Mouse (Mus musculus) liver, embryonic 12.5 days (tissue): ENCODE measurements at regions not wholly inside any gene's neighbourhood (a gene's known extent, or its start where the extent isn't known, plus 50 kb on each side); places are given as distances from the start of the nearest gene placed in this dataset.

ENCODE experiments used
- ATAC-seq: fragments of 200-750 bp; cut with Nextera tagmentation; 2 replicates; pipeline ENCODE4 v1.8.0; 2017; ENCODE audit warnings: moderate number of reproducible peaks, mild to moderate bottlenecking, moderate library complexity
- H3K27ac ChIP-seq: fragments of 300-500 bp; sonication (generic); 2 replicates; pipeline ENCODE4 v1.5.1; 2016; ENCODE audit warnings: mild to moderate bottlenecking
- H3K27me3 ChIP-seq: fragments of 300-500 bp; sonication (generic); replicated peaks from 2 replicates; pipeline ENCODE4 v1.6.1; 2016; ENCODE audit warnings: mild to moderate bottlenecking, moderate library complexity
- H3K36me3 ChIP-seq: fragments of 300-500 bp; sonication (generic); 2 replicates; pipeline ENCODE4 v1.6.1; 2016; ENCODE audit warnings: mild to moderate bottlenecking, moderate library complexity
- H3K4me1 ChIP-seq: fragments of 300-500 bp; sonication (generic); 2 replicates; pipeline ENCODE4 v1.6.1; 2016
- H3K4me2 ChIP-seq: fragments of 300-500 bp; sonication (generic); 2 replicates; pipeline ENCODE4 v1.6.1; 2016; ENCODE audit warnings: mild to moderate bottlenecking, moderate library complexity
- H3K4me3 ChIP-seq: fragments of 300-500 bp; sonication (generic); 2 replicates; pipeline ENCODE4 v1.5.1; 2016; ENCODE audit warnings: mild to moderate bottlenecking, moderate library complexity
- H3K9ac ChIP-seq: fragments of 300-500 bp; sonication (generic); 2 replicates; pipeline ENCODE4 v1.6.1; 2016; ENCODE audit warnings: mild to moderate bottlenecking, moderate library complexity
- H3K9me3 ChIP-seq: fragments of 300-500 bp; sonication (generic); replicated peaks from 2 replicates; pipeline ENCODE4 v1.6.1; 2016; ENCODE audit warnings: mild to moderate bottlenecking, moderate library complexity
- WGBS: fragments of 180-500 bp; shearing (Covaris S2); methylation state at CpG from one replicate; pipeline ENCODE4 v1.1.7; 2016; ENCODE audit not compliant: insufficient replicate concordance; 5-methylcytosine and 5-hydroxymethylcytosine counted together

- Histone ChIP-seq H3K4me3 (no peak overlapping the region), H3K4me1 (no peaks in the 10 kb centered on the region), H3K27ac (no peak overlapping the region), H3K9ac (no peak overlapping the region), H3K9me3 (0 out of 2 replicates have a peak, but pooled peaks cover 8% of the 10 kb centered on the region), H3K4me2 (no peak overlapping the region), H3K36me3 (no peaks in the 10 kb centered on the region), H3K27me3 (no peaks in the 10 kb centered on the region)
- 71% methylated on average over 9 of the region's 9 CpGs for WGBS
- no peak for ATAC-seq
Observed at GRCm38 (mm10) chr5:77888534-77888933, 480.7 kb upstream of the Igfbp7 start.

- Histone ChIP-seq H3K27ac (no peak overlapping the region), H3K4me3 (no peak overlapping the region), H3K4me2 (no peak overlapping the region), H3K9ac (no peak overlapping the region), H3K9me3 (no peaks in the 10 kb centered on the region), H3K27me3 (no peaks in the 10 kb centered on the region), H3K4me1 (no peaks in the 10 kb centered on the region), H3K36me3 (no peaks in the 10 kb centered on the region)
- 60% methylated on average over 5 of the region's 5 CpGs for WGBS
- ATAC-seq: no peak
Observed at GRCm38 (mm10) chr5:77871403-77871802, 463.6 kb upstream of the Igfbp7 start.

- no peak overlapping the region for H3K4me3 ChIP-seq
- 66% methylated on average over 7 of the region's 7 CpGs for WGBS
Observed at GRCm38 (mm10) chr5:77865342-77865741, 457.5 kb upstream of the Igfbp7 start.

GRCm38 (mm10) chr5:77855191-77855590, 447.4 kb upstream of the Igfbp7 start:
- 67% methylated on average over 6 of the region's 6 CpGs for WGBS
- Histone ChIP-seq H3K9me3 (0 out of 2 replicates have a peak, but pooled peaks cover 11% of the 10 kb centered on the region), H3K4me2 (no peak overlapping the region), H3K4me3 (no peak overlapping the region), H3K27ac (no peak overlapping the region), H3K4me1 (no peaks in the 10 kb centered on the region), H3K36me3 (no peaks in the 10 kb centered on the region), H3K9ac (no peak overlapping the region), H3K27me3 (no peaks in the 10 kb centered on the region)
- no peak for ATAC-seq

More at GRCm38 (mm10) chr5:77865342-77865741, 457.5 kb upstream of the Igfbp7 start:
- no peak for ATAC-seq
- Histone ChIP-seq H3K27ac (no peak overlapping the region), H3K9ac (no peak overlapping the region), H3K4me2 (no peak overlapping the region), H3K9me3 (0 out of 2 replicates have a peak, but pooled peaks cover 3% of the 10 kb centered on the region), H3K4me1 (no peaks in the 10 kb centered on the region), H3K27me3 (no peaks in the 10 kb centered on the region), H3K36me3 (no peaks in the 10 kb centered on the region)

GRCm38 (mm10) chr5:77853999-77854784, 446.4 kb upstream of the Igfbp7 start:
- Histone ChIP-seq H3K9me3 (0 out of 2 replicates have a peak, but pooled peaks cover 14% of the 10 kb centered on the region), H3K9ac (no peak overlapping the region), H3K4me1 (no peaks in the 10 kb centered on the region), H3K4me3 (no peak overlapping the region), H3K27me3 (no peaks in the 10 kb centered on the region), H3K36me3 (no peaks in the 10 kb centered on the region), H3K27ac (no peak overlapping the region), H3K4me2 (no peak overlapping the region)
- ATAC-seq: no peak
- 75% methylated on average over 12 of the region's 12 CpGs for WGBS

GRCm38 (mm10) chr5:77851645-77852044, 443.8 kb upstream of the Igfbp7 start:
- no peak overlapping the region for H3K4me3 ChIP-seq
- no peak overlapping the region for H3K27ac ChIP-seq
- WGBS: 68% methylated on average over 3 of the region's 3 CpGs
- H3K4me2 ChIP-seq: no peak overlapping the region
- no peaks in the 10 kb centered on the region for H3K4me1 ChIP-seq
- ATAC-seq: no peak
- 0 out of 2 replicates have a peak, but pooled peaks cover 14% of the 10 kb centered on the region for H3K9me3 ChIP-seq
- H3K9ac ChIP-seq: no peak overlapping the region
- H3K27me3 ChIP-seq: no peaks in the 10 kb centered on the region
- no peaks in the 10 kb centered on the region for H3K36me3 ChIP-seq

- ATAC-seq: no peak
- Histone ChIP-seq H3K36me3 (no peaks in the 10 kb centered on the region), H3K9ac (no peak overlapping the region), H3K27ac (no peak overlapping the region), H3K4me3 (no peak overlapping the region), H3K27me3 (no peaks in the 10 kb centered on the region), H3K4me2 (no peak overlapping the region), H3K4me1 (no peaks in the 10 kb centered on the region), H3K9me3 (0 out of 2 replicates have a peak, but pooled peaks cover 6% of the 10 kb centered on the region)
- WGBS: 52% methylated on average over 5 of the region's 5 CpGs
Observed at GRCm38 (mm10) chr5:77838186-77839097, 430.6 kb upstream of the Igfbp7 start.

- ATAC-seq: no peak
- Histone ChIP-seq H3K27ac (no peak overlapping the region), H3K4me1 (no peaks in the 10 kb centered on the region), H3K9me3 (peaks cover 20% of the 10 kb centered on the region; the same call in 1 of the 2 replicates), H3K4me3 (no peak overlapping the region), H3K27me3 (no peaks in the 10 kb centered on the region), H3K4me2 (no peak overlapping the region), H3K36me3 (no peaks in the 10 kb centered on the region), H3K9ac (no peak overlapping the region)
- 80% methylated on average over 2 of the region's 2 CpGs for WGBS
Observed at GRCm38 (mm10) chr5:77827971-77828370, 420.1 kb upstream of the Igfbp7 start.

GRCm38 (mm10) chr5:77826063-77826462, 418.2 kb upstream of the Igfbp7 start:
- no peak overlapping the region for H3K9ac ChIP-seq
- no peak overlapping the region for H3K4me3 ChIP-seq
- 83% methylated on average over 4 of the region's 4 CpGs for WGBS
- no peaks in the 10 kb centered on the region for H3K4me1 ChIP-seq
- H3K27ac ChIP-seq: no peak overlapping the region
- no peaks in the 10 kb centered on the region for H3K36me3 ChIP-seq
- no peak for ATAC-seq
- no peaks in the 10 kb centered on the region for H3K27me3 ChIP-seq
- no peak overlapping the region for H3K4me2 ChIP-seq
- peaks cover 20% of the 10 kb centered on the region; the same call in 1 of the 2 replicates for H3K9me3 ChIP-seq

GRCm38 (mm10) chr5:77816759-77817280, 409.0 kb upstream of the Igfbp7 start:
- H3K27ac ChIP-seq: no peak overlapping the region
- H3K27me3 ChIP-seq: no peaks in the 10 kb centered on the region
- no peak overlapping the region for H3K4me2 ChIP-seq
- no peak overlapping the region for H3K9ac ChIP-seq
- H3K9me3 ChIP-seq: no peaks in the 10 kb centered on the region
- ATAC-seq: no peak
- H3K4me3 ChIP-seq: no peak overlapping the region
- 60% methylated on average over 7 of the region's 7 CpGs for WGBS
- no peaks in the 10 kb centered on the region for H3K4me1 ChIP-seq
- no peaks in the 10 kb centered on the region for H3K36me3 ChIP-seq

- H3K27me3 ChIP-seq: no peaks in the 10 kb centered on the region
- no peaks in the 10 kb centered on the region for H3K9me3 ChIP-seq
- no peak overlapping the region for H3K4me2 ChIP-seq
- no peak overlapping the region for H3K9ac ChIP-seq
- no peaks in the 10 kb centered on the region for H3K4me1 ChIP-seq
- WGBS: 59% methylated on average over 5 of the region's 6 CpGs
- H3K36me3 ChIP-seq: no peaks in the 10 kb centered on the region
- H3K4me3 ChIP-seq: no peak overlapping the region
- no peak for ATAC-seq
- no peak overlapping the region for H3K27ac ChIP-seq
Observed at GRCm38 (mm10) chr5:77809844-77810243, 402.0 kb upstream of the Igfbp7 start.

GRCm38 (mm10) chr5:77807726-77808125, 399.9 kb upstream of the Igfbp7 start:
- H3K4me2 ChIP-seq: no peak overlapping the region
- no peak overlapping the region for H3K4me3 ChIP-seq
- 26% methylated on average over 3 of the region's 3 CpGs for WGBS
- no peak overlapping the region for H3K9ac ChIP-seq
- H3K27ac ChIP-seq: no peak overlapping the region
- H3K36me3 ChIP-seq: no peaks in the 10 kb centered on the region
- no peaks in the 10 kb centered on the region for H3K9me3 ChIP-seq
- ATAC-seq: no peak
- H3K4me1 ChIP-seq: no peaks in the 10 kb centered on the region
- H3K27me3 ChIP-seq: no peaks in the 10 kb centered on the region
